Mouse (Mus musculus): ENCODE measurements around the gene Eif2ak4.

- TF ChIP-seq CTCF (IDR thresholded peaks at IDR 0.05) (no peak), EP300 (IDR thresholded peaks at IDR 0.05; ENCODE audit: insufficient read depth, low read depth, low read length) (no peak), POLR2A (IDR thresholded peaks at IDR 0.05; ENCODE audit: insufficient read depth, low read depth, low read length) (no peak)
Measured at GRCm38 (mm10) chr2:118524811-118525210, 136.4 kb downstream of the Eif2ak4 start.

Measured in heart, adult 2 months (tissue).